24 mouse cellular contexts compared by ENCODE assay signal in the genomic region with DNA sequence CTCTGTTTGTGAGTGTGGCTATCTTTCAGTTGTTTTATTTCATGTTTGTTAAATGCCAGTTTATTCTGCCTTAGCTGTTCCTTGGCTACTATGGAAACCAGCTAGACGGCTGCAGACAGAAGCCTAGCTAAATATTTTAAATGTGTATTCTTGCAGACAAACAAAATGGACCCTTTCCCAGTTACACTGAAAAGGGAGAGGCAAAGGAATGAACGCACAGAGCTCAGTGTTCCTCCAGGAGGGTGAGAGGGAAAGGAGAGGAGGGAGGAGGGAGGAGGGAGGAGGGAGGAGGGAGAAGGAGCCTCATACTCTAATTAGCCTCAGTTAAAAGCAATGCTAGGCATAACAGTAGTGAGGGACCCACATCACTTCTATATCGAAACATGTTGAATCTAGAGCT.
A peak's percentile ranks its signal among the peaks of the same experiment; 100 is the strongest.
DNase-seq lines count a peak whose midpoint lies in the region; ATAC-seq and TF ChIP-seq lines count a peak whose summit lies in the region.
"Had no signal": no experiment of that assay in that cellular context is flagged by ENCODE, and none has a peak within 500 bp of the region (broad histone marks: within the 10 kb centered on the region; RNA-seq: fewer than 3 reads in every experiment).

No protein-coding gene starts in this region.

- 0 out of 2 replicates have a peak overlapping the region, but pooled peaks have one; percentile 20 for H3K27ac ChIP-seq in hindbrain, embryonic 14.5 days
- no peak overlapping the region for H3K27ac ChIP-seq in hindbrain, postnatal 0 days
- peak overlapping the region; percentile 51 for H3K27ac ChIP-seq in forebrain, embryonic 15.5 days (replicated peaks)
- H3K27ac ChIP-seq in olfactory bulb, adult 2 months (ENCODE audit: insufficient read depth, low read depth, low read length) = peak overlapping the region; percentile 36; the same call in 1 of the 2 replicates
- H3K27ac ChIP-seq: embryonic facial prominence, embryonic 12.5 days; embryonic facial prominence, embryonic 15.5 days; hindbrain, embryonic 12.5 days had no signal

- WGBS in hindbrain, embryonic 14.5 days = 58% methylated on average over 3 of the region's 3 CpGs
- WGBS in hindbrain, postnatal 0 days = 38% methylated on average over 3 of the region's 3 CpGs
- WGBS in forebrain, embryonic 15.5 days = 22% methylated on average over 3 of the region's 3 CpGs
- 30% methylated on average over 3 of the region's 3 CpGs for whole genome bisulfite sequencing in olfactory bulb, adult 2 months

- H3K9me3 ChIP-seq in hindbrain, embryonic 14.5 days (ENCODE audit: control insufficient read depth, low read length) = no peaks in the 10 kb centered on the region
- no peaks in the 10 kb centered on the region for H3K9me3 ChIP-seq in hindbrain, postnatal 0 days (ENCODE audit: low read length)
- H3K9me3 ChIP-seq in forebrain, embryonic 15.5 days = no peaks in the 10 kb centered on the region
- H3K9me3 ChIP-seq: embryonic facial prominence, embryonic 12.5 days; embryonic facial prominence, embryonic 15.5 days; hindbrain, embryonic 12.5 days had no signal

- no peaks in the 10 kb centered on the region for H3K36me3 ChIP-seq in hindbrain, embryonic 14.5 days (replicated peaks; ENCODE audit: control insufficient read depth, insufficient read depth)
- no peaks in the 10 kb centered on the region for H3K36me3 ChIP-seq in hindbrain, postnatal 0 days (ENCODE audit: insufficient read depth, low read length)
- no peaks in the 10 kb centered on the region for H3K36me3 ChIP-seq in forebrain, embryonic 15.5 days
- H3K36me3 ChIP-seq: embryonic facial prominence, embryonic 12.5 days; embryonic facial prominence, embryonic 15.5 days; hindbrain, embryonic 12.5 days had no signal

- no peak for TF ChIP-seq CTCF in hindbrain, postnatal 0 days (IDR thresholded peaks at IDR 0.05; ENCODE audit: low read depth)
- TF ChIP-seq CTCF in brain, embryonic 14.5 days (IDR thresholded peaks at IDR 0.05; ENCODE audit: borderline replicate concordance, extremely low read depth, insufficient read depth, insufficient read length) = no peak
- TF ChIP-seq CTCF in olfactory bulb, adult 2 months (IDR thresholded peaks at IDR 0.05; ENCODE audit: insufficient read depth, low read depth, low read length) = no peak

- no peaks in the 10 kb centered on the region for H3K27me3 ChIP-seq in hindbrain, embryonic 14.5 days (ENCODE audit: control insufficient read depth, insufficient read depth, low read length)
- no peaks in the 10 kb centered on the region for H3K27me3 ChIP-seq in hindbrain, postnatal 0 days (ENCODE audit: insufficient read depth, low read length)
- no peaks in the 10 kb centered on the region for H3K27me3 ChIP-seq in forebrain, embryonic 15.5 days
- H3K27me3 ChIP-seq: embryonic facial prominence, embryonic 15.5 days had no signal

- no peak for DNase-seq in hindbrain, embryonic 14.5 days (ENCODE audit: low spot score)
- no peak for DNase-seq in hindbrain, postnatal 0 days (ENCODE audit: low spot score)
- peak; percentile 59 for DNase-seq in brain, embryonic 14.5 days (ENCODE audit: low read depth)
- no peak for DNase-seq in lung, postnatal 4 days
- DNase-seq in neural tube, embryonic 10.5 days (ENCODE audit: extremely low spot score, low spot score) = no peak
- DNase-seq: adrenal gland, adult 2 months; adrenal gland, postnatal 25 days; cerebellum, adult 11 months; cerebellum, adult 2 months; cerebellum, adult 9-11 months; cerebellum, postnatal 25 days; gastrocnemius, postnatal 10 days; heart, adult 11 months; kidney, adult 2 months had no signal

- TF ChIP-seq POLR2A in brain, embryonic 14.5 days (IDR thresholded peaks at IDR 0.05; ENCODE audit: borderline replicate concordance, extremely low read depth, insufficient read depth, insufficient read length, poor library complexity, severe bottlenecking) = no peak
- TF ChIP-seq POLR2A in olfactory bulb, adult 2 months (IDR thresholded peaks at IDR 0.05; ENCODE audit: insufficient read depth, low read depth, low read length) = no peak

- H3K4me1 ChIP-seq in hindbrain, embryonic 14.5 days (replicated peaks; ENCODE audit: control insufficient read depth, insufficient read depth, low read length) = peaks cover 27% of the 10 kb centered on the region
- H3K4me1 ChIP-seq in hindbrain, postnatal 0 days (ENCODE audit: insufficient read depth, low read length) = peaks cover 16% of the 10 kb centered on the region
- peaks cover 53% of the 10 kb centered on the region for H3K4me1 ChIP-seq in forebrain, embryonic 15.5 days
- peaks cover 31% of the 10 kb centered on the region for H3K4me1 ChIP-seq in olfactory bulb, adult 2 months (ENCODE audit: control insufficient read depth, insufficient read depth, low read length)

- no peak overlapping the region for H3K4me2 ChIP-seq in hindbrain, embryonic 14.5 days (replicated peaks)
- H3K4me2 ChIP-seq in hindbrain, postnatal 0 days (ENCODE audit: low read depth, low read length) = no peak overlapping the region
- H3K4me2 ChIP-seq in forebrain, embryonic 15.5 days (replicated peaks) = no peak overlapping the region
- H3K4me2 ChIP-seq: embryonic facial prominence, embryonic 12.5 days; embryonic facial prominence, embryonic 15.5 days; heart, embryonic 11.5 days; hindbrain, embryonic 12.5 days had no signal

- no peak for ATAC-seq in hindbrain, embryonic 14.5 days (ENCODE audit: low FRiP score)
- no peak for ATAC-seq in hindbrain, postnatal 0 days
- ATAC-seq in forebrain, embryonic 15.5 days (replicated peaks) = no peak
- ATAC-seq: CD4-positive, CD25-positive, alpha-beta regulatory T cell, adult 4 months; hindbrain, embryonic 16.5 days; inflammation-experienced regulatory T-cells, adult 6 months; intestine, embryonic 16.5 days had no signal

- no peak overlapping the region for H3K4me3 ChIP-seq in hindbrain, embryonic 14.5 days (replicated peaks; ENCODE audit: low read length)
- H3K4me3 ChIP-seq in hindbrain, postnatal 0 days (ENCODE audit: low read length) = no peak overlapping the region
- no peak overlapping the region for H3K4me3 ChIP-seq in forebrain, embryonic 15.5 days
- H3K4me3 ChIP-seq in olfactory bulb, adult 2 months (ENCODE audit: insufficient read depth, low read depth, low read length) = no peak overlapping the region
- H3K4me3 ChIP-seq: embryonic facial prominence, embryonic 12.5 days; embryonic facial prominence, embryonic 15.5 days; hindbrain, embryonic 12.5 days had no signal

- no peak overlapping the region for H3K9ac ChIP-seq in hindbrain, embryonic 14.5 days
- H3K9ac ChIP-seq in hindbrain, postnatal 0 days (replicated peaks; ENCODE audit: low read length) = no peak overlapping the region
- H3K9ac ChIP-seq in forebrain, embryonic 15.5 days (replicated peaks) = no peak overlapping the region
- H3K9ac ChIP-seq: embryonic facial prominence, embryonic 12.5 days; embryonic facial prominence, embryonic 15.5 days; hindbrain, embryonic 12.5 days had no signal
